Mouse (Mus musculus) neutrophil, adult 5-6 weeks (primary cell): ENCODE results near the gene Arf5. TPM values are rescaled to one million over a fixed set of nuclear protein-coding genes. Genes with fewer than 3 reads are reported as not detected.

Experiments
- ATAC-seq: fragments of 151-379, 151-347 bp; 2 replicates; pipeline ENCODE4 v1.8.0; 2017; ENCODE audit warnings: mild to moderate bottlenecking, moderate TSS enrichment; ENCODE audit not compliant: insufficient number of reproducible peaks, poor library complexity, low FRiP score, severe bottlenecking; ENCODE audit errors: extremely low read depth
- total RNA-seq: library from RNA; stranded (forward); fragments of 200-1000 nt; gene quantifications from 2 replicates; pipeline ENCODE4 v1.2.3, GENCODE M21; 2017

Arf5 gene
- total RNA-seq, 1 experiment from 2014 or later, result 47.8 TPM

- ATAC-seq, result no peak
These were observed 51.5 kb downstream of the Arf5 start, which contains the start of gene Snd1 for GRCm38 (mm10) chr6:28474839-28475238. Gene Snd1 (plus strand): TSS chr6:28475139.

Other genes starting within 250 kb of the Arf5 start
- 44.9 and 46.4 TPM in 2 replicates for gene Zfp800, start 25.6 kb upstream of the Arf5 start, total RNA-seq
- gene Fscn3, start 4.2 kb downstream of the Arf5 start, total RNA-seq, result 0.47 and 0.61 TPM in 2 replicates
- 35.0 and 37.0 TPM in 2 replicates for gene Gcc1, start 4.8 kb downstream of the Arf5 start, total RNA-seq
- gene Pax4, start 25.8 kb downstream of the Arf5 start, total RNA-seq, result not detected in 2 replicates
- 44.2 and 47.9 TPM in 2 replicates for gene Snd1, start 51.6 kb downstream of the Arf5 start, total RNA-seq